Mouse (Mus musculus) testis, adult 10 weeks (tissue): ENCODE measurements around the gene Lrrc8a. TPM values are rescaled to one million over a fixed set of nuclear protein-coding genes. Genes with fewer than 3 reads are reported as not detected.

Experiments
- polyA plus RNA-seq: library from polyadenylated mRNA; stranded (reverse); fragments of 350-450 nt; fragmentation: Illumina TruSeq; extraction: RNeasy Lipid Tissue Mini Kit (QIAGEN cat#74804); gene quantifications from one replicate; pipeline ENCODE4 v1.2.3, GENCODE M21; 2014; ENCODE audit warnings: low read depth, low replicate concordance

Gene Lrrc8a
- polyA plus RNA-seq = 0.77 TPM

DNA sequence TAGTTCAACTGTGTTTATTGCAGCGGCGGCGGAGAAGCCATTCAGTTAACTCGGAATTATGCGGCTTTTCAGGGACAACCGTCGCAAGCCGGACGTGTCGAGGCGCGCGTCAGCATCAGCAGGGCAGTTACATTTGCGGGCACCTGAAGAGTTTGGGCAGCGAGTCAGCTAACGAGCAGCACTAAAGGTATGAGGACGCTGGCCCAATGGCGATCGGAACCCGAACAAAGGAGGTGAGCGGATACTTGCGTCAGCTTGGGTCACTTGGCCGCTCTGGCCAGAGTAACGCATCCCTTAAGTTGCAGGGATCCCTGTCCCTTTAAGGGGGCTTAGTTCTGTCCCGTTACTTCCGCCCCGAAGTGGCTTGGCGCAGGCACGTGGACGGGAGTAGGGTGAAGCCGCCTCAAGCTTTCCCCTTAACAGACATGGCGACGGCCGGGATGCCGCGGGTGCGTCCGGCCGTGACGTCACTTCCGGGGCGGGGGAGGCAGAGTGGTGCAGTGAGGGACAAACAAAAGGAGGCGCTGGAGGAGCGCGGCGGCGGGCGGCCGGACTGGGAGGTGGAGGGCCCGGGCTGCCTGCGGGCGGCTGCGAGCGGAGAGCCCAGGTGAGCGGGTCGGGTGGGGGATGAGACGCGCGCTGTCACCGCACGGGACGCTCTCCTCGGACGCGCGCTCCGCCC, at the start of gene Lrrc8a:
Gene Lrrc8a, plus strand, starts transcription at position 517 of the 682 bp plus-strand sequence.

DNA sequence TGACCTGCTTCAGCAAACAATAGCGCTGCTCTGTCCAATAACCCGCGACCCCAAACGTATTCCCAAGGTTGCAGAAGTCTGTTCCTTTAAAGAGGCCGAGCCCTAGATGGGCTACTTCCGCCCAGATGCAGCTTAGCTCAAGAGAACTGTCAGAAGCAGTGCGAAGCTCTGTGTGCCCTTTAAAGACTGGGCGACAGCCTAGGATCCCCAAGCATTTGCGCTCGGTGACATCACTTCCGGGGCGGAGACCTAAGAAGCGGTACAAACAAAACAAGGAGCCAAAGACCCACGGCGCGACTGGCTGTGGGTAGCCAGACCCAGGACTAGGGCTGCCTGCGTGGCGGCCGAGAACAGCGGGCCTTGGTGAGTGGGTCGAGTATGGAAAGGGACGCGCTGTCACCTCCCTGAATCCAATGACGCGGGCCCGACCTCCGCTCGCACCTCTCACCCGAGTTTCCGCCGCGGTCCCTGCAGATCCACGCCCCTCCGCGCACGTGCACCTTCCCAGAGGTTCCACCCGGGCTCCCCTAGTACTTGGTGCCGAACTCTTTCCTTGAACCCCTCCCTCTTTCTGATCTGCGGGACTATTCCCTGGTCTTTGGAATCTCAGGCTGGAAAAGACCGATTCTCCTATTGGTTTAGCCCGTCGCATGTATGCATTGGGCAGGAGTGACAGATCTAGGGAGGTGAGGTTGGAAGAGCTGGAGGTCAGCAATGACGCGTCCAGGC, 31.7 kb upstream of the Lrrc8a start, which contains the start of gene Kyat1:
Gene Kyat1, minus strand, starts transcription at position 219 of the 729 bp plus-strand sequence.

DNA sequence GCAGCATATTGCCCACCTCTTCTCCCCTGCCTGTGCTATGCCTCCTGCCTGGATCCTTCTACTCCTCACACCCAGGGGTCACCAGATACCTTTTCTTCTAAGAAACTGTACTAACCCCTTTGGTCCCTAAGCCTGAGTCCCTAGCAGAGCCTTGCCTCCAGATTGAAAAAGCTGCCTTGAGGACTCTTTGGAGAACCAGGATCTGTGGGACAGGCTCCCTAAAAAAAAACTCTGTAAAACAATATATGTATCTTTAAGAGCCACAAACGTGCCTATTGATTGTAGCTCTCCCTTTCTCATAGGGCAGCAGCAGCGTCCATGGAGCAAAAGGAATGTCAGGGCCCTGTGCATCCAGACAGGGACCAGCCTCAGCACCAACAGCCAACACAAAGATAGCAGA, 2.8 kb downstream of the Lrrc8a start, which contains the start of gene Gm28035:
Gene Gm28035, plus strand, starts transcription at position 301 of the 400 bp plus-strand sequence.

DNA sequence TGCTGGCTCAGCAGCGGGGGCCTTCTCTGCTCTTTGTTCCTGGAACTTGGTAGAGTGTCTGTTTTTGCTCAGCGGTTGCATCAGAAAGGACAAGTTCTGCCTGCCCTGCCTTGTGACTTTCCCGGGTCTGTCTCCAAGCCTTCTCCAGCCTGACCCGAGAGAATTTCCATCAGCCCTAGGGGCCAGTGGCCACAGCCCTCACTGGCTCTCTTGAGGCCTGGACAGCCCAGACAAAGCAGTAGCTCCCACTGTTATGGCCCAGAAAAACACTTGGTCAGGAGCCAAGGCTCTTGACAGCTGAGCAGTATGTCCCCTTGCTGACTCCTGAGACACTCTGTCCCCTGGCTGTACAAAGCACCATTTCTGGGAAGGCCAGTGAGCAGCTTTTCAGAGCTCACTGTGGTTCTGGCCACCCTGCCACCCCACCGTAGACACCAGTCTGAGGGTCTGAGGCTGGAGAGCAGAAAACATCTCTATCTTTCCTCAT, 28.3 kb downstream of the Lrrc8a start, which contains the start of gene Phyhd1:
Gene Phyhd1, plus strand, starts transcription at position 437 of the 487 bp plus-strand sequence.

DNA sequence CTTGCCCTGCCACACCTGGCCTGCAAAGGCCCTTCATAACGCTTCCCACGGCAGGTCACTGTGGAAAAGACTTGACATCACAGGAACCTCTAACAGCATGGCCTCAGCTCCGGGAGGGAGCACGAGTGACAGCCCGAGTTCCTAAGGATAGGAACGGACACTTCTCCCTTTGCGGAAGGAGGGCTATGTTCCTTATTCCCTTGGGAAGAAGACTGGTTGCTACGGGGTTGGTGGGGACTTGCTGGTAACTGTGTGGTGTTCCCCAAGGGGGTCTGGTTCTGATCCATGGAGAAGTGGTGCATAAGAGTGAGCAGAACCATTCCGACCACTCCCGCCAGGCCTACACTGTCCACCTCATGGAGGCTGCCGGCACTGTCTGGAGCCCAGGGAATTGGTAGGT, 43.2 kb downstream of the Lrrc8a start, which contains the start of gene Gm28038:
Gene Gm28038, plus strand, starts transcription at position 301 of the 400 bp plus-strand sequence.

DNA sequence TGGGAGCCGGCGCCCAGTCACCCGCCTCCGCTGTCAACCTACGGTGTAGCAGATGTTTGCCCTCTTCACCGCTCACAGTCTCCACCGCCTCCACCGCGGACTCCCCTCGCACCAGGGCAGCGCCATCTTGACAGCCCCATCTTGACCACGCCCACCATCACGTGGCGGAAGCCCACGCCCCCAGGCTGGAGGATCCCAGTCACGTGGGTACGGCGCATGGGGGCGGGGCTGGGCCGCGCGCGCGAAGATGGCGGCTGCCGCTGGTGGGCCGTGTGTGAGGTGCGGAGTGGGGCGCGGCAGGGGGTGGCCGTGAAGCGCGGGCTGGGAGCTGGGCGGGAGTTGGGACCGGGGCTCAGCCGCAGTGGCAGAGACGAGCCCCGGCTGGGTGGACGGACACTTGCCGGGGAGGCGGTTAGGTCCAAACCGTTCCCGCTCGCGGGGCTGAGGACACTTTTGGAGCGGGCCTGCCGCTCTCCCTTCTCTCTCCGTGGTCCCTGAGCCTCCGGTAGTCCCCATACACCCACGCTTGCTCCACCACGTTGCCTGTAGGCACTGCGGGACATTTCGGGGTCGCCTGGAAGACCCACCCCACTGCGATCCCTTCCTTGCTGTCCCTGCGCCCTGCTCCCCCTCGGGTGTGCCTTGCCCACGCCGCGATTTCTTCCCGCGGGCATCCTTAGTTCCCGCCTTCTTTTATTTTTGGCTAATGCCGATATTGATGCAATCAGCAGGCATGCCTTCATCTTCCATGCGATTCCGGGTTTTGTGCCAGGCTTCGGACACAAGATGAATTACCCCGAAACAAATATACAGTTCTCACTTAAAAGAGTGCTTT, 48.9 kb downstream of the Lrrc8a start, which contains the start of the genes Dolk and Nup188:
Gene Dolk, minus strand, starts transcription at position 143 of the 835 bp plus-strand sequence.
Gene Nup188, plus strand, starts transcription at position 206 of the 835 bp plus-strand sequence.

Other genes with a start within 250 kb of the Lrrc8a start
- gene Wdr34, start 188.8 kb upstream of the Lrrc8a start, polyA plus RNA-seq = 3.7 TPM
- 223 TPM for gene Set, start 180.3 kb upstream of the Lrrc8a start, polyA plus RNA-seq
- 0.27 TPM for gene Pkn3, start 160.0 kb upstream of the Lrrc8a start, polyA plus RNA-seq
- gene Zdhhc12, start 144.1 kb upstream of the Lrrc8a start, polyA plus RNA-seq = 6.2 TPM
- gene Zer1, start 113.1 kb upstream of the Lrrc8a start, polyA plus RNA-seq = 3.9 TPM
- gene Tbc1d13, start 104.0 kb upstream of the Lrrc8a start, polyA plus RNA-seq = 7.8 TPM
- gene Endog, start 66.2 kb upstream of the Lrrc8a start, polyA plus RNA-seq = not detected
- 9.2 TPM for gene Spout1, start 59.3 kb upstream of the Lrrc8a start, polyA plus RNA-seq
- gene Kyat1, start 31.9 kb upstream of the Lrrc8a start, polyA plus RNA-seq = 0.71 TPM
- not detected for gene Gm28035, start 2.9 kb downstream of the Lrrc8a start, polyA plus RNA-seq
- gene Phyhd1, start 28.5 kb downstream of the Lrrc8a start, polyA plus RNA-seq = 0.41 TPM
- 16.6 TPM for gene Gm28038, start 43.3 kb downstream of the Lrrc8a start, polyA plus RNA-seq
- gene Dolk, start 48.6 kb downstream of the Lrrc8a start, polyA plus RNA-seq = 2.2 TPM
- 107 TPM for gene Nup188, start 48.7 kb downstream of the Lrrc8a start, polyA plus RNA-seq
- gene Sh3glb2, start 121.6 kb downstream of the Lrrc8a start, polyA plus RNA-seq = 0.39 TPM
- 0.29 TPM for gene Miga2, start 126.5 kb downstream of the Lrrc8a start, polyA plus RNA-seq
- 1.2 TPM for gene Dolpp1, start 154.5 kb downstream of the Lrrc8a start, polyA plus RNA-seq
- gene Crat, start 178.1 kb downstream of the Lrrc8a start, polyA plus RNA-seq = 107 TPM
- 5.1 TPM for gene Ptpa, start 178.3 kb downstream of the Lrrc8a start, polyA plus RNA-seq
- not detected for gene Ier5l, start 236.5 kb downstream of the Lrrc8a start, polyA plus RNA-seq